Mouse (Mus musculus) cerebellum, adult 2 months (tissue): ENCODE data around the gene Anks1b. TPM values are rescaled to one million over a fixed set of nuclear protein-coding genes. Genes with fewer than 3 reads are reported as not detected.
A peak's percentile ranks its signal among the peaks of the same experiment; 100 is the strongest.

Experiments
- DNase-seq, 2 experiments: peaks; one replicate each; pipeline ENCODE4 v3.0.0; 2021
- H3K27ac ChIP-seq: fragments of 200-500 bp; 2 replicates; pipeline ENCODE4 v1.5.1; 2012; ENCODE audit warnings: low read length, control low read depth, inconsistent platforms; ENCODE audit not compliant: insufficient read depth
- H3K27me3 ChIP-seq: fragments of 200-500 bp; 2 replicates; pipeline ENCODE4 v1.6.1; 2012; ENCODE audit warnings: inconsistent platforms, mild to moderate bottlenecking, low read length, moderate library complexity; ENCODE audit not compliant: control insufficient read depth, insufficient read depth
- H3K4me1 ChIP-seq: fragments of 200-500 bp; 2 replicates; pipeline ENCODE4 v1.6.1; 2011; ENCODE audit warnings: low read length; ENCODE audit not compliant: control insufficient read depth, insufficient read depth
- H3K4me3 ChIP-seq: fragments of 200-500 bp; replicated peaks from 2 replicates; pipeline ENCODE3; 2011; ENCODE audit warnings: mild to moderate bottlenecking, low read depth, low read length, control low read depth; ENCODE audit not compliant: insufficient read depth
- CTCF ChIP-seq: fragments of 200-500 bp; IDR thresholded peaks from 2 replicates; pipeline ENCODE4 v1.5.1; 2011; ENCODE audit warnings: low read depth, mild to moderate bottlenecking, control low read depth, low read length, moderate library complexity, borderline replicate concordance; ENCODE audit not compliant: insufficient read depth
- POLR2A ChIP-seq: fragments of 200-500 bp; IDR thresholded peaks from 2 replicates; pipeline ENCODE4 v1.6.1; 2011; ENCODE audit warnings: low read length, control low read depth, borderline replicate concordance; ENCODE audit not compliant: insufficient read depth
- WGBS: fragments of 180-500 bp; shearing (Covaris S2); methylation state at CpG from one replicate; pipeline ENCODE4 v1.1.7; 2018; 5-methylcytosine and 5-hydroxymethylcytosine counted together
- polyA plus RNA-seq: library from polyadenylated mRNA; depleted of rRNA; stranded (reverse); fragments of >200 nt; gene quantifications from 2 replicates; pipeline ENCODE4 v1.2.3, GENCODE M21; 2012

The Anks1b gene
- polyA plus RNA-seq, 1 experiment = 162 TPM

DNA sequence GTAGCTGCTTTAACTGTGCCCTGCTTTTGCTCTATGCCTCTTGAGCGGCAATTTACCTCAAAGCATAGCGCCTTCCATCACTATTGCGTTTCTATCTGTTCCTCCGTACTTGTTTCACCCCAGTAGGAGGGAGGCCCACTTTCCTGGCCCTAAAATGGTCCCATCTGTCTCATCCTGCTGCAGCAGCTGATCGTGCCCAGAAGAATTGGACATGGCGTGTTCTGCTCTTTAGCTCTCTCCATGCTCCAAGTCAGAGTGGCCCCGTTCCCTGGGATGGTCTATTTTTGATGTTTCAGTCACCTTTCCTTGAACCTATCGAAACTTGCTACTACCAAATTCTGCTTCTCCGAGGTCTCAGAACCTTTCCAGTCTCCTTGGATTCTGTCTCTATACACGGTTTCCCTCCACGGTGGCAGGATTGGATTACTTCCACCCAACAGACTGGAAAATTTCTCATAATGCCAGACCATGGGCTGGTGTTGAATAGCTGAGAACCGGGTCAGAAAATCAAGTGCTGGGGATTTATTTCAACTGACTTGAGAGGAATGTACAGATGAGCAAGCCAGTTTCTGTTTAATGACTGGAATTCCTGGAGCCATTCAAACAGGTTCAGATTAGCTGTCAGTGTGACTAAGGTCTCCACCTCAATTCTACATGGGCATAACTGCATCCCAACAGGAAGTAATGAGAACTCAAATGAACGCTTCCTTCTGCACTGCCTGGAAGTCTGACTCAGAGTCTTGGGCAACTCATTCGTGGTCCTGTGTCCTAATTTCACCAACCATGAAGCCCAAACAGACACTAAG, 726.6 kb downstream of the Anks1b start:
- TF ChIP-seq CTCF (no peak), POLR2A (no peak)
- WGBS = 10% methylated on average over 14 of the region's 14 CpGs
- Histone ChIP-seq H3K27ac (peak overlapping the region; percentile 85), H3K27me3 (no peaks in the 10 kb centered on the region), H3K4me1 (peaks cover 26% of the 10 kb centered on the region), H3K4me3 (no peak overlapping the region)
- peak; percentile 88 to 93 for DNase-seq

DNA sequence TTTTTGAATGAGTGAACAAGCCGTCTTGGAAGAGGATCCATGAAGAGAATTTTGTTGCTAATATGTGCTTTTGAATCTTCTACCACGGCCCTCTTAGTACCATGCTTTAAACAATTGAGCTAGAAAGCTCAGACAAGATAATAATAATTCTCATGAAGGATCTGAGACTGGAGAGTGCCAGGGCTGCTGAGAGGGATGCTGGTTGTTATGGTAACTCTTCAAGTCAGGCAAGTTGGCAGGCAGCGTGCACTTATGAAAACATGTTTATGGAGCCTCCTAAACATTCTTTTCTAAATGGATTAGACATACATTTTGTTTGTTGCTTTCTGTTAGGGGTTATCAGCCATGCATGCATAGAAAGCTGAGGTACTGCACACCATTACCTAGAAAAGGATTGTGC, 734.3 kb downstream of the Anks1b start:
- DNase-seq = no peak
- H3K27ac ChIP-seq = no peak overlapping the region
- TF ChIP-seq POLR2A (no peak), CTCF (no peak)
- 49% methylated on average over 3 of the region's 3 CpGs for WGBS
- H3K4me3 ChIP-seq = no peak overlapping the region
- H3K4me1 ChIP-seq = peaks cover 2% of the 10 kb centered on the region; the same call in 1 of the 2 replicates
- no peaks in the 10 kb centered on the region for H3K27me3 ChIP-seq

- 92% methylated on average over 7 of the region's 7 CpGs for WGBS
- no peak overlapping the region for H3K27ac ChIP-seq
- DNase-seq = no peak
- no peaks in the 10 kb centered on the region for H3K4me1 ChIP-seq
- TF ChIP-seq CTCF (no peak), POLR2A (no peak)
- no peaks in the 10 kb centered on the region for H3K27me3 ChIP-seq
- H3K4me3 ChIP-seq = no peak overlapping the region
These were observed 736.1 kb downstream of the Anks1b start for GRCm38 (mm10) chr10:90609437-90609836.

- TF ChIP-seq POLR2A (no peak), CTCF (no peak)
- no peaks in the 10 kb centered on the region for H3K4me1 ChIP-seq
- 87% methylated on average over 3 of the region's 3 CpGs for WGBS
- DNase-seq = peak in 1 of 2 experiments; percentile 50
- H3K27ac ChIP-seq = no peak overlapping the region
- H3K27me3 ChIP-seq = no peaks in the 10 kb centered on the region
- no peak overlapping the region for H3K4me3 ChIP-seq
These were observed 739.7 kb downstream of the Anks1b start for GRCm38 (mm10) chr10:90613051-90613450.

GRCm38 (mm10) chr10:90615196-90615595, 741.9 kb downstream of the Anks1b start:
- DNase-seq = no peak
- H3K4me3 ChIP-seq = no peak overlapping the region
- no peaks in the 10 kb centered on the region for H3K4me1 ChIP-seq
- no peak overlapping the region for H3K27ac ChIP-seq
- 70% methylated on average over 2 of the region's 2 CpGs for WGBS
- no peaks in the 10 kb centered on the region for H3K27me3 ChIP-seq
- TF ChIP-seq CTCF (no peak), POLR2A (no peak)

GRCm38 (mm10) chr10:90616622-90617021, 743.3 kb downstream of the Anks1b start:
- Histone ChIP-seq H3K4me3 (no peak overlapping the region), H3K27me3 (no peaks in the 10 kb centered on the region), H3K27ac (no peak overlapping the region), H3K4me1 (no peaks in the 10 kb centered on the region)
- TF ChIP-seq POLR2A = no peak
- no peak for TF ChIP-seq CTCF
- peak in 1 of 2 experiments; percentile 38 for DNase-seq
- 22% methylated on average over 2 of the region's 2 CpGs for WGBS

DNA sequence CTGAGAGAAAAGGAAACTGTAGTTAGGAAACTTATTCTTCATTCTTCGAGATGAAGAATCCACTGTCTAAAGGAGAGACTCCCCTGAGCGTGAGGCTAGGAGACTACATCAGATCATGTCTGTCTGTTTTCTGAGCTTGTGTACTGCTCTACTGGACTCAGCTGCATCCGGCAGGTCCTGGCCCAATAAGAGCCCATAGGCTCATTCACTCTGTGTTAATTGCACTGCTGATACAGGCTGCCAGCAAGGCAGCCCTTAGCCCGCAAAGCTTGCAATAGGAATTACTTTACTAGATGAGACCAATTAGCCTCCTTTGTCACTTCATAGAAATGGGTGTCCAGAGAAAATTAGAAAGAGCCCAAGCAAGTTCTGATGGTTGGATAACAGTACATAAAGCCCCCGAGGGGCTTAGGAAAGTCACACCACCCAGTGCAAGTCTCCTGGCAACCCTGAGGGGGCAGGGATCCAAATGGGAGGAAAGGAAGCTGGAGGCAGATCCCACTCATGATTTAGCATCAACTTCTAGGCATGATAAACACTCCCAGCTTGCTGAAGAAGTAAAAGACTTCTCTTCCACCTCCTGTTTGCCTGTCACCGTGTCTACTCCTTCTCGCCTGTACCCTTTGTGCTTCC, 744.5 kb downstream of the Anks1b start:
- 78% methylated on average over 7 of the region's 7 CpGs for WGBS

GRCm38 (mm10) chr10:90627532-90627931, 754.2 kb downstream of the Anks1b start:
- Histone ChIP-seq H3K27me3 (no peaks in the 10 kb centered on the region), H3K27ac (no peak overlapping the region), H3K4me1 (peaks cover 3% of the 10 kb centered on the region; the same call in 1 of the 2 replicates), H3K4me3 (no peak overlapping the region)
- no peak for TF ChIP-seq CTCF
- TF ChIP-seq POLR2A = no peak
- 56% methylated on average over 5 of the region's 5 CpGs for WGBS
- DNase-seq = no peak

More for the DNA sequence above, 744.5 kb downstream of the Anks1b start:
- Histone ChIP-seq H3K27me3 (no peaks in the 10 kb centered on the region), H3K27ac (no peak overlapping the region), H3K4me3 (no peak overlapping the region), H3K4me1 (no peaks in the 10 kb centered on the region)
- no peak for DNase-seq
- TF ChIP-seq POLR2A (no peak), CTCF (no peak)
